Mouse (Mus musculus): ENCODE data around the gene Tigar. TPM values are rescaled to one million over a fixed set of nuclear protein-coding genes. Genes with fewer than 3 reads are reported as not detected.

Gene Tigar
- polyA plus RNA-seq, 1 experiment from 2014 or later: 6.9 TPM

- Histone ChIP-seq H3K9me3 (no peaks in the 10 kb centered on the region), H3K4me1 (replicated peaks) (peaks cover 10% of the 10 kb centered on the region), H3K27me3 (ENCODE audit: insufficient read depth, poor library complexity, severe bottlenecking) (no peaks in the 10 kb centered on the region), H3K36me3 (peaks cover 32% of the 10 kb centered on the region), H3K4me3 (no peak overlapping the region), H3K27ac (no peak overlapping the region)
- DNase-seq (ENCODE audit: low spot score): no peak
- 88% methylated on average over 7 of the region's 7 CpGs for WGBS
Measured at GRCm38 (mm10) chr6:127104396-127105029, 4.8 kb downstream of the Tigar start.

GRCm38 (mm10) chr6:127103506-127104275 is 5.7 kb downstream of the Tigar start:
- 95% methylated on average over 6 of the region's 6 CpGs for WGBS
- no peaks in the 10 kb centered on the region for H3K27me3 ChIP-seq (ENCODE audit: insufficient read depth, poor library complexity, severe bottlenecking)
- no peaks in the 10 kb centered on the region for H3K9me3 ChIP-seq
- DNase-seq (ENCODE audit: low spot score): no peak
- peaks cover 7% of the 10 kb centered on the region for H3K4me1 ChIP-seq (replicated peaks)
- H3K4me3 ChIP-seq: no peak overlapping the region
- H3K36me3 ChIP-seq: peaks cover 32% of the 10 kb centered on the region
- H3K27ac ChIP-seq: no peak overlapping the region

GRCm38 (mm10) chr6:127094565-127094964 is 14.8 kb downstream of the Tigar start:
- DNase-seq (ENCODE audit: low spot score): no peak
- Histone ChIP-seq H3K36me3 (peaks cover 33% of the 10 kb centered on the region), H3K27ac (no peak overlapping the region), H3K4me1 (replicated peaks) (no peaks in the 10 kb centered on the region), H3K9me3 (no peaks in the 10 kb centered on the region), H3K4me3 (no peak overlapping the region), H3K27me3 (ENCODE audit: insufficient read depth, poor library complexity, severe bottlenecking) (no peaks in the 10 kb centered on the region)
- WGBS: 63% methylated on average over 7 of the region's 7 CpGs

- WGBS: 74% methylated on average over 4 of the region's 4 CpGs
Measured at GRCm38 (mm10) chr6:127086739-127087138, 22.6 kb downstream of the Tigar start.

GRCm38 (mm10) chr6:127081820-127082219 is 27.5 kb downstream of the Tigar start:
- Histone ChIP-seq H3K9me3 (no peaks in the 10 kb centered on the region), H3K4me3 (no peak overlapping the region), H3K36me3 (peaks cover 2% of the 10 kb centered on the region; the same call in 1 of the 2 replicates), H3K27me3 (ENCODE audit: insufficient read depth, poor library complexity, severe bottlenecking) (peaks cover 42% of the 10 kb centered on the region), H3K27ac (no peak overlapping the region), H3K4me1 (replicated peaks) (peaks cover 14% of the 10 kb centered on the region)
- WGBS: 73% methylated on average over 6 of the region's 6 CpGs
- no peak for DNase-seq (ENCODE audit: low spot score)

More at GRCm38 (mm10) chr6:127086739-127087138, 22.6 kb downstream of the Tigar start:
- H3K36me3 ChIP-seq: peaks cover 48% of the 10 kb centered on the region
- peaks cover 10% of the 10 kb centered on the region for H3K27me3 ChIP-seq (ENCODE audit: insufficient read depth, poor library complexity, severe bottlenecking)
- no peak for DNase-seq (ENCODE audit: low spot score)
- no peaks in the 10 kb centered on the region for H3K9me3 ChIP-seq
- H3K27ac ChIP-seq: no peak overlapping the region
- no peak overlapping the region for H3K4me3 ChIP-seq
- no peaks in the 10 kb centered on the region for H3K4me1 ChIP-seq (replicated peaks)

GRCm38 (mm10) chr6:127079867-127080731 is 29.3 kb downstream of the Tigar start:
- peaks cover 14% of the 10 kb centered on the region for H3K4me1 ChIP-seq (replicated peaks)
- H3K27me3 ChIP-seq (ENCODE audit: insufficient read depth, poor library complexity, severe bottlenecking): peaks cover 49% of the 10 kb centered on the region
- H3K9me3 ChIP-seq: no peaks in the 10 kb centered on the region
- no peaks in the 10 kb centered on the region for H3K36me3 ChIP-seq
- DNase-seq (ENCODE audit: low spot score): peak; percentile 85
- peak overlapping the region; percentile 69 for H3K4me3 ChIP-seq
- H3K27ac ChIP-seq: peak overlapping the region; percentile 85
- WGBS: 1% methylated on average over 59 of the region's 59 CpGs

GRCm38 (mm10) chr6:127072817-127073216 is 36.5 kb downstream of the Tigar start, which contains the start of gene Fgf23:
Gene Fgf23 (plus strand): TSS chr6:127072902.
- H3K27me3 ChIP-seq (ENCODE audit: insufficient read depth, poor library complexity, severe bottlenecking): peaks cover 7% of the 10 kb centered on the region; the same call in 1 of the 2 replicates
- H3K4me3 ChIP-seq: no peak within 1 kb of the TSS; the same call in 1 of the 2 replicates
- WGBS: 15% methylated on average over 5 of the region's 5 CpGs
- H3K4me1 ChIP-seq (replicated peaks): peaks cover 10% of the 10 kb centered on the region
- no peaks in the 10 kb centered on the region for H3K9me3 ChIP-seq
- DNase-seq (ENCODE audit: low spot score): peak; percentile 50
- H3K36me3 ChIP-seq: no peaks in the 10 kb centered on the region
- no peak within 1 kb of the TSS; the same call in 1 of the 2 replicates for H3K27ac ChIP-seq

GRCm38 (mm10) chr6:127064815-127065214 is 44.5 kb downstream of the Tigar start:
- Histone ChIP-seq H3K4me3 (peak overlapping the region; percentile 33), H3K27me3 (ENCODE audit: insufficient read depth, poor library complexity, severe bottlenecking) (peaks cover 23% of the 10 kb centered on the region), H3K9me3 (no peaks in the 10 kb centered on the region), H3K36me3 (no peaks in the 10 kb centered on the region), H3K27ac (peak overlapping the region; percentile 64), H3K4me1 (replicated peaks) (peaks cover 7% of the 10 kb centered on the region)
- DNase-seq (ENCODE audit: low spot score): peak; percentile 27
- 8% methylated on average over 14 of the region's 14 CpGs for WGBS

GRCm38 (mm10) chr6:127063915-127064314 is 45.4 kb downstream of the Tigar start:
- Histone ChIP-seq H3K27ac (no peak overlapping the region), H3K9me3 (no peaks in the 10 kb centered on the region), H3K4me1 (replicated peaks) (peaks cover 7% of the 10 kb centered on the region), H3K27me3 (ENCODE audit: insufficient read depth, poor library complexity, severe bottlenecking) (peaks cover 23% of the 10 kb centered on the region), H3K36me3 (no peaks in the 10 kb centered on the region), H3K4me3 (no peak overlapping the region)
- no peak for DNase-seq (ENCODE audit: low spot score)
- WGBS: 78% methylated on average over 3 of the region's 3 CpGs

GRCm38 (mm10) chr6:127059975-127060374 is 49.4 kb downstream of the Tigar start:
- Histone ChIP-seq H3K36me3 (no peaks in the 10 kb centered on the region), H3K9me3 (no peaks in the 10 kb centered on the region), H3K27me3 (ENCODE audit: insufficient read depth, poor library complexity, severe bottlenecking) (peaks cover 8% of the 10 kb centered on the region), H3K4me3 (no peak overlapping the region), H3K4me1 (replicated peaks) (peaks cover 5% of the 10 kb centered on the region), H3K27ac (no peak overlapping the region)
- WGBS: 85% methylated on average over 4 of the region's 4 CpGs
- DNase-seq (ENCODE audit: low spot score): no peak

GRCm38 (mm10) chr6:127056990-127057588 is 52.3 kb downstream of the Tigar start:
- Histone ChIP-seq H3K36me3 (no peaks in the 10 kb centered on the region), H3K4me3 (no peak overlapping the region), H3K9me3 (no peaks in the 10 kb centered on the region), H3K4me1 (replicated peaks) (no peaks in the 10 kb centered on the region), H3K27me3 (ENCODE audit: insufficient read depth, poor library complexity, severe bottlenecking) (no peaks in the 10 kb centered on the region), H3K27ac (no peak overlapping the region)
- no peak for DNase-seq (ENCODE audit: low spot score)
- 89% methylated on average over 12 of the region's 12 CpGs for WGBS

GRCm38 (mm10) chr6:127050847-127051246 is 58.5 kb downstream of the Tigar start:
- Histone ChIP-seq H3K4me1 (replicated peaks) (no peaks in the 10 kb centered on the region), H3K27ac (no peak overlapping the region; the same call in 1 of the 2 replicates), H3K27me3 (ENCODE audit: insufficient read depth, poor library complexity, severe bottlenecking) (no peaks in the 10 kb centered on the region), H3K9me3 (no peaks in the 10 kb centered on the region), H3K36me3 (no peaks in the 10 kb centered on the region), H3K4me3 (no peak overlapping the region)
- WGBS: 62% methylated on average over 4 of the region's 4 CpGs
- peak; percentile 44 for DNase-seq (ENCODE audit: low spot score)

All from hindbrain, embryonic 10.5 days (tissue).